Mouse (Mus musculus) A20 (cell line): Measurements from ENCODE around the gene Eif2ak1.

Source experiments
- DNase-seq: peaks from one replicate; pipeline ENCODE4 v3.0.0-alpha.2; 2011; ENCODE audit warnings: low read depth, low spot score

Gene Eif2ak1

DNA sequence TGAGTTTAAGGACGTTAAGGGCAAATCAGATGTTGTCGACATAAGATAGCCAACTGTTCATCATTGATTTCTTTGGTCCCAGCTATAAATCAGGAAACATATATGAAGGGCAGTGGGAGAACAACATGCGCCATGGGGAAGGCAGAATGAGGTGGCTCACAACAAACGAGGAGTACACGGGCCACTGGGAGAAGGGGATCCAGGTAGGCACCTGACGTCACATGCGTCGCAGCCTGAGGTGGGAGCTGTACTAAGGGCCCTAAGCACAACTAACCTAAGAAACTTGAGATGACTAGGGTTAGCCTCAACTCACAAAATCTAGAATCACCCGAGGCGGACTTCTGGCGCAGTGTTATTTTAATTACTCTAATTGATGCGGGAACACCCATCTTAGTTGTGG, 130.8 kb downstream of the Eif2ak1 start:
- DNase-seq = no peak

DNA sequence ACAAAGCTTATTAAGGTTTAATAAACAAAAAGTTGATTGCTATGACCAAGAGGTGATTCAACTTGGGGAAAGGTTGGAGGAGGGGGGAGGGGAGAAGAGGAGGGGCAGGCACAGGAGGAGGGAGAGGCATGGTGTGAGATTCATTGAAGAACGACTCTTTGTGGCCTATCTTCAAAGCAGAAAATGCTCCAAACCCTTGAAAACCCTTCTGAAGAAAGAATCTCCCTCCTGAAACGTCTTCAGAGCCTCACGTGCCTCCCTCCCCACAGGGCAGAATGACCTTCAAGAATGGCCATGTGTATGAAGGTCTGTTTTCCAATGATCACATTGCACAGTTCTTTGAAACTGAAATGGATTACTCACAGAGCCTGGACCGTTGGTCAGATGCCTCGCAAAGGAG, 132.4 kb downstream of the Eif2ak1 start:
- no peak for DNase-seq
